Mouse (Mus musculus) lung, embryonic 16.5 days (tissue): ENCODE data around the gene Arhgap10. TPM values are rescaled to one million over a fixed set of nuclear protein-coding genes. Genes with fewer than 3 reads are reported as not detected.
A peak's percentile ranks its signal among the peaks of the same experiment; 100 is the strongest.

Experiments used
- ATAC-seq: fragments of 200-750 bp; cut with Nextera tagmentation; 2 replicates; pipeline ENCODE4 v1.8.0; 2017; ENCODE audit warnings: low read depth, mild to moderate bottlenecking, moderate library complexity
- H3K27ac ChIP-seq: fragments of 300-500 bp; sonication (generic); 2 replicates; pipeline ENCODE4 v1.5.1; 2014; ENCODE audit warnings: mild to moderate bottlenecking, control low read depth, low read length
- H3K27me3 ChIP-seq: fragments of 300-500 bp; sonication (generic); 2 replicates; pipeline ENCODE4 v1.6.1; 2014; ENCODE audit warnings: low read depth, low read length, mixed read lengths; ENCODE audit not compliant: control insufficient read depth, insufficient read depth
- H3K36me3 ChIP-seq: fragments of 300-500 bp; sonication (generic); 2 replicates; pipeline ENCODE4 v1.6.1; 2014; ENCODE audit warnings: low read length; ENCODE audit not compliant: control insufficient read depth, insufficient read depth
- H3K4me1 ChIP-seq: fragments of 300-500 bp; sonication (generic); replicated peaks from 2 replicates; pipeline ENCODE4 v1.6.1; 2014; ENCODE audit warnings: low read length, mixed read lengths; ENCODE audit not compliant: control insufficient read depth, insufficient read depth
- H3K4me2 ChIP-seq: fragments of 300-500 bp; sonication (generic); 2 replicates; pipeline ENCODE4 v1.6.1; 2014; ENCODE audit warnings: low read depth, low read length, control low read depth
- H3K4me3 ChIP-seq: fragments of 300-500 bp; sonication (generic); 2 replicates; pipeline ENCODE4 v1.5.1; 2014; ENCODE audit warnings: mild to moderate bottlenecking, low read length, control low read depth
- H3K9ac ChIP-seq: fragments of 300-500 bp; sonication (generic); 2 replicates; pipeline ENCODE4 v1.6.1; 2014; ENCODE audit warnings: low read length, control low read depth
- H3K9me3 ChIP-seq: fragments of 300-500 bp; sonication (generic); 2 replicates; pipeline ENCODE4 v1.6.1; 2016; ENCODE audit warnings: low read length; ENCODE audit not compliant: control insufficient read depth
- WGBS: fragments of 180-500 bp; shearing (Covaris S2); extraction: QIAGEN DNeasy Blood & Tissue Kit; methylation state at CpG from one replicate; pipeline ENCODE4 v1.1.7; 2014; 5-methylcytosine and 5-hydroxymethylcytosine counted together
- polyA plus RNA-seq: library from polyadenylated mRNA; unstranded; fragments of >200 nt; fragmentation: Nextera tagmentation; extraction: Ambion mirVana; gene quantifications from 2 replicates; pipeline ENCODE4 v1.2.1, GENCODE M21; 2015

Arhgap10 gene
- polyA plus RNA-seq, 1 experiment from 2014 or later: 23.1 TPM

DNA sequence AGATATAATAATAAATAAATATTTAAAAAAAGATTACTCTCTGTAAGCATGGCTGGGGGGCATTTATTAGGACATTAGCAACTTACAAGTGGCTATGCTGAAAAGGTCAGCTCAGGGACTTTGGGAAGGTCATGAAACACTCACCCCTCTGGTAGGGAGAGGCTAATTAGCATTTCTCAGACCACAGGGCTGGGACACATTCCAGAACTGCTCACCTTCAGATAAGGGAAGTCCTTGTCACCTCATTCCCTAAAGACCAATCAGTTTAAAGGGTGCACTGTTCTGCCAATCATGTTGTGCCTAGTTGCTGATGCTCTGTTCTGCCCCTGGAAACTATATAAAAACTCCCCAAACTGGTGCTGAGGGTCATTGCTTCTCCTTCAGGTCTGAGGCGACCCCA lies 20.5 kb upstream of the Arhgap10 start:
- Histone ChIP-seq H3K36me3 (no peaks in the 10 kb centered on the region), H3K4me3 (no peak overlapping the region), H3K4me1 (no peaks in the 10 kb centered on the region), H3K4me2 (no peak overlapping the region), H3K27me3 (no peaks in the 10 kb centered on the region), H3K27ac (no peak overlapping the region), H3K9me3 (no peaks in the 10 kb centered on the region), H3K9ac (no peak overlapping the region)
- WGBS: 82% methylated on average over 1 of the region's 1 CpGs
- ATAC-seq: no peak

DNA sequence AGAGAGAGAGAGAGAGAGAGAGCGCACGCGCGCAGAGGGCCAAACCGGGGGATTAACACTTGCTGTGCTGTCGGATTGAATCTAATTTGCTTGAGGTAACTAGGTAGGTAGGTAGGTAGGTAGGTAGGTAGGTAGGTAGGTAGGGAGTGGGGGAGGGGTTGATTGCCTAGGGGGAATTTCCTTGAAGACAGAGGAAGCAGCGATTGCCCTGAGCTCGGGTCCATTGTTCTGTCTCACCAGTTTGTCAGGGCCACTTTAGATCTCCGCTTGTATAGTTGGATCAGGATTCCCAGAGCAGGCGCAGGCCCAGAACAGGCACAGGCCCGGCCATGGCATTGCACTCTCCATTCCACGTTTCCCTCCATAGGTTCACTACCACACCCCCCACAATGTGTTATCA lies 19.1 kb upstream of the Arhgap10 start:
- WGBS: 68% methylated on average over 12 of the region's 12 CpGs
- ATAC-seq: no peak
- H3K9me3 ChIP-seq: no peaks in the 10 kb centered on the region

DNA sequence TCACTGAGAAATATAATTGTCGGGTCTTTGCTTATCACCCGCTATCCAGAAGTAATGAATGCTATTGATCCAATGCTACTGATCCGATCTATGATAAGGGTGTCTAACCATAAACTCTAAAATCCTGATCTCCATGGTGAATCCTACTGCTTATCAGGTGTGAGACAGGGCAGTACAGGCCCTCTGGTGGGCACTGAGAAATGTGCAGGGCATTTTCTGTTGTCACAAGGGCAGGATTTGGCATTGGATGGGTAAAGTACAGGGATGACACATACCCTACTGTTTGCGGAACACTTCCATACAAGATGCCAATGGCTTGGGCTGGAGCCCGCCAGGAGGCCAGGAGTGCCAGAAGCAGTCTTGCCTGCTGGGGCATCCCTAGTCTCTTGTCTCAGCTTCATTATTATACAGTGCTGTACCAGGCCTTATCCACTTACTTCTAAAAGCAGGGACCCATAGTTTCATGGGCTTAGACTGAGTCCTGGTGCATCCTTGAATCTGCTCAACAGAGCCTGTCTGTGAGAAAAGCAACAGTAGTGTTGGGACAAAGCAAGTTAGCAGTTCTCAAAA lies 17.4 kb upstream of the Arhgap10 start:
- 0 out of 2 replicates have a peak, but pooled peaks have one; percentile 47 for ATAC-seq
- Histone ChIP-seq H3K27me3 (no peaks in the 10 kb centered on the region), H3K27ac (no peak overlapping the region), H3K9ac (no peak overlapping the region), H3K36me3 (no peaks in the 10 kb centered on the region), H3K4me3 (no peak overlapping the region), H3K4me2 (no peak overlapping the region), H3K9me3 (no peaks in the 10 kb centered on the region), H3K4me1 (no peaks in the 10 kb centered on the region)
- WGBS: 82% methylated on average over 5 of the region's 5 CpGs

More for the DNA sequence above, 19.1 kb upstream of the Arhgap10 start:
- Histone ChIP-seq H3K4me1 (no peaks in the 10 kb centered on the region), H3K4me2 (no peak overlapping the region), H3K27me3 (no peaks in the 10 kb centered on the region), H3K36me3 (no peaks in the 10 kb centered on the region), H3K27ac (no peak overlapping the region), H3K9ac (no peak overlapping the region), H3K4me3 (no peak overlapping the region)

DNA sequence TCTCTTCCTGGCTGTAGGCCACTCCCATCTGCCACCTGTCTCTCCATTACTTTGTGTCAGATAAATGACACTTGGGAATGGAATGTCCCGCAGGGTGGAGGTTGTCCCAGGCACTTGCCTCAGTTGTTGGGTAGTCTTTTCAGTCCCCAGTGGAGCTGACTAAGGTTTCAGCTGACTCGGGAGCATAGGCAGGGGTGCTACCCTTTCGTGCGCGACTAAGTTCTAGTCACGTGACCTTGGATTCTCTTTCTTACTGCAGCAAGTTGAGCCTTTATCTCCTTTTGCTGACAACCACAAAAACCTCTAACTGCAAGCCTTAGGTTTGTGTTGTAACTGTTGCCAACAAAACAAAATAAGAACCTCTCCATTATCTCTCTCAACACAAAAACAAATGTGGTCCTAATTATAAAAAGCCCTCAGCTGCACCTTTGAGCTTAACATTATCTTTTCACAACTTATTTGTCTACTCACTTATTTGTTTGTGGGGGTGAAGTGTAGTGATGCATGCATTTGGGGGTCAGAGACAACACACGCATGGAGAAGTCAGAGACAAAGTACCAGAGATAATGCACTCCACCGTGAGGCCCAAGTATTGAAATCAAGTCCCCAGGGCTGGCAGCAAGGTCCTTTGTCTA lies 16.7 kb upstream of the Arhgap10 start:
- Histone ChIP-seq H3K4me2 (no peak overlapping the region), H3K9ac (no peak overlapping the region), H3K36me3 (no peaks in the 10 kb centered on the region), H3K27me3 (no peaks in the 10 kb centered on the region), H3K27ac (no peak overlapping the region), H3K9me3 (no peaks in the 10 kb centered on the region), H3K4me1 (no peaks in the 10 kb centered on the region), H3K4me3 (no peak overlapping the region)
- ATAC-seq: no peak
- 67% methylated on average over 8 of the region's 8 CpGs for WGBS

DNA sequence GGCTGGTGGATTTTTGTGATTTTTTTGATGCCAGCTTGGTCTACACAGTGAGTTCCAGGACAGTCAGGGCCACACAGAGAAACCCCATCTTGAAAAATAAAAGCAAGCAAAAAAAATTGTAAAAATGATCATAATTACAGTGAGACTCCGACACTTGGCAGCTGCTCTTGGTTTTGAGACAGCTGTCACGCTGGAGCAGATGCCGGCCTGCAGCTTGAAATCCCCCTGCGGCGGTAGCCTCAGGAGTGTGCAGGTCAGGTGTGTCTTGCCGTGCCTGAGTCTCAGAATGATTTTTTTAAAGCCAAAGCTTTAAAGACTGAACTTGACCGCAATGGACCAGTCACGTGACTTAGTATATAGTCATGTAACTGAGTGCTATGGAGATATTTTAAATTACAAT lies 8.4 kb upstream of the Arhgap10 start:
- Histone ChIP-seq H3K4me2 (no peak overlapping the region), H3K27me3 (no peaks in the 10 kb centered on the region), H3K36me3 (no peaks in the 10 kb centered on the region), H3K4me3 (no peak overlapping the region), H3K9me3 (no peaks in the 10 kb centered on the region), H3K27ac (no peak overlapping the region), H3K4me1 (peaks cover 7% of the 10 kb centered on the region), H3K9ac (no peak overlapping the region)
- 67% methylated on average over 8 of the region's 8 CpGs for WGBS
- no peak for ATAC-seq

DNA sequence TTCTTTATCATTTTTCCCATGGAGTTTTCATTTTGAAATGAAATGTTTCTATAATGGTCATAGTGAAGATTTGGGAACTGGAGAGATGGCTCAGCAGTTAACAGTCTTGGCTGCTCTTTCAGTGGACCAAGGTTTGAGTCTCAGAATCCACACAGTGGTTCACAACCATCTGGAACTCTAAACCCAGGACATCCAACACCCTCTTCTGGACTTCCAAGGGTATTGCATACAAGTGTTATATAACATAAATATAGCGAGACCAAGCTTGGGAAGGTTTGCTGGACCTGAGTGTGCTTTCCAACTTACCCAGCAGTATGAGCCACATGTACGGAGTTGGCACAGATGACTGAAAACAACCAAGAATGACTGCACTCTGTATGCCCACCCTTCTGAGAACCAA lies 7.2 kb upstream of the Arhgap10 start:
- WGBS: 90% methylated on average over 2 of the region's 2 CpGs
- H3K9me3 ChIP-seq: no peaks in the 10 kb centered on the region
- no peak overlapping the region for H3K4me3 ChIP-seq
- no peak overlapping the region for H3K27ac ChIP-seq
- no peaks in the 10 kb centered on the region for H3K27me3 ChIP-seq
- H3K36me3 ChIP-seq: no peaks in the 10 kb centered on the region
- H3K9ac ChIP-seq: no peak overlapping the region
- H3K4me2 ChIP-seq: no peak overlapping the region
- no peak for ATAC-seq
- H3K4me1 ChIP-seq: peaks cover 7% of the 10 kb centered on the region

DNA sequence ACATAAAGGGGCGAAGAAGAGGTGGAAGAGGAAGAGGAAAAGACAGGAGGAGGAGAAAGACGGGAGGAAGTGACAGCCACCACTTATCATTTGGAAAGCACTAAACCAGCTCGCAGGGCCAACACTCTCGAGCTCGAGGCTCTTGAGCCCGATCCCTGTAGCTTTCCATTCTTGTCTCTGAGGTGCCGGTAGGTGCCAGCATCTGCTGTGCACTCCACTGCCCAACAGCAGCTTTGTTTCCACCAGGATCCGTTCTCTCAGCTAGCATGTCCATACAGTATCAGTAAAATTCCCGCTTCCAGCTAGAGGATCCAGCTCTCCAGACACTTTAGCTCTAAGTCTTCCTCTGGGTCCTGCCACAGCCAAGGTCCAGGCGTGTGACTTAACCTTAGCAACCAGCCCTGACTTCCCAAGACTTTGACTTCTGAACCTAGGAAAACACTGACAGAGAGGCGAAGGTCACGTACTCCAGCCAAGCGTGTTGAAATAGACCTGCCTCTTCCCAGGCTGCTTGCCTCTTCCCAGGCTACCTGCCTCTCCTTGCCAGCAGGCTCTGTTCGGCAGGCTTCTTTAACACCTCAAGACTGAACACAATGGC lies 6.4 kb upstream of the Arhgap10 start:
- Histone ChIP-seq H3K9ac (no peak overlapping the region), H3K27me3 (no peaks in the 10 kb centered on the region), H3K36me3 (no peaks in the 10 kb centered on the region), H3K9me3 (no peaks in the 10 kb centered on the region), H3K4me3 (no peak overlapping the region), H3K4me1 (peaks cover 7% of the 10 kb centered on the region), H3K4me2 (0 out of 2 replicates have a peak overlapping the region, but pooled peaks have one; percentile 9), H3K27ac (no peak overlapping the region)
- ATAC-seq: peak; percentile 26; the same call in 1 of the 2 replicates
- 39% methylated on average over 14 of the region's 14 CpGs for WGBS

DNA sequence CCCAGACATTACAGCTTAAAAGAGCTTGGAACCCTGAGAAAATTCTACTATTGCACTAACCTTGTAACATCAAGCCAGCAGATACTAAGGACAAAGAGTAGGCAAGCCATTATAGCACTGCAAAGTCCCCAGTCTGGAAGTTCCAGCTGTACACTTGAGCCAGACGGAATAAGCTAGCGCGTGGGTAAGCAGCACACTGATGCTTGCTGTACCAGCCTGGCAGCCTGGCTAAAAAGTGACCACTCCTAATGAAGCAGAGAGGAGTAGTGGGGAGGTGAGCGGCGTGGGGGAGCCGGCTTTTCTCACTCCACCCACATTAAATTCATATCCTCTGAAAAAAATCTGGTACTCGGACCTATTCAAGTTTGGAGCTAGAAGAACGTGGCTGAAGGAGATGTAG lies 5.2 kb upstream of the Arhgap10 start:
- Histone ChIP-seq H3K4me1 (peaks cover 12% of the 10 kb centered on the region), H3K36me3 (no peaks in the 10 kb centered on the region), H3K27ac (no peak overlapping the region), H3K9me3 (no peaks in the 10 kb centered on the region), H3K4me3 (no peak overlapping the region), H3K4me2 (no peak overlapping the region), H3K9ac (no peak overlapping the region), H3K27me3 (no peaks in the 10 kb centered on the region)
- ATAC-seq: no peak
- WGBS: 65% methylated on average over 8 of the region's 8 CpGs

DNA sequence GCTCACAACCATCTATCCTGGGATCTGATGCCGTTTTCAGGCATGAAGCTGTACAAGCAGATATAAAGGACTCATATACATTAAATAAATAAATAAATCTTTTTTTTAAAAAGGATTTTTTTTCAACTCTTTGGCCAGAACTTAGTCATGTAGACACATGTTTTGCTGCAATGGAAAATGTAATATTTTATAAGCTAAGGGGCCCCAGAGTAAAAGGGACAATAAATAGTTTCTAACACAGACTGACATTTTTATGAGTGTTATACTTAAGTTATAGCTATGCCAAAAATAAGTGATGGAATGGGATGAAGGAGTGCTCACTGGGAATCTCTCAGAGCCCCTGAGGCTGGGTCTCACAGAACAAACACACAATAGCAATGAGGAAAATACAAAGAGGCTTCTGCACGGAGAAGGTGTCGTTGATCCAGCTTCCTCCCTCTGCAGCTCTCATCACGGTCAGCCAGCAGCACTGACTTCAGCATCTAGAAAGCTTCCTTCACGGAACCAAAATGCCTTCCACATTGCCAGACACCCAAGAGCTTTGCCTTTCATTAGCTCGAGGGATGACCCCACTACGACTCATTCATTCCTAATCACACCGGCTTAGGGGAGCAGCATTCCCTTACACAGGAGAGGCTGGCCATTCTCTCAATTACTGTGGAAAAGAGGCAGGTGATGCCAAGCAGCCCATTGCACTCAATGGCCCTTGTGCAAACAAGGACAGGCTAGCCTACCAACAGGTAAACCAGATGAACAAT lies 3.5 kb upstream of the Arhgap10 start:
- H3K4me2 ChIP-seq: no peak overlapping the region
- no peaks in the 10 kb centered on the region for H3K36me3 ChIP-seq
- no peaks in the 10 kb centered on the region for H3K9me3 ChIP-seq
- no peak overlapping the region for H3K9ac ChIP-seq
- H3K4me1 ChIP-seq: peaks cover 19% of the 10 kb centered on the region
- no peaks in the 10 kb centered on the region for H3K27me3 ChIP-seq
- no peak overlapping the region for H3K27ac ChIP-seq
- no peak for ATAC-seq
- WGBS: 74% methylated on average over 8 of the region's 8 CpGs
- no peak overlapping the region for H3K4me3 ChIP-seq
